Mouse (Mus musculus) olfactory bulb, adult 2 months (tissue): Measurements from ENCODE around the gene Tmem218.

Source experiments
- CTCF ChIP-seq: fragments of 200-500 bp; IDR thresholded peaks from 2 replicates; pipeline ENCODE4 v1.5.1; 2012; ENCODE audit warnings: low read depth, mild to moderate bottlenecking, low read length, moderate library complexity; ENCODE audit not compliant: insufficient read depth
- POLR2A ChIP-seq: fragments of 200-500 bp; IDR thresholded peaks from 2 replicates; pipeline ENCODE4 v1.6.1; 2012; ENCODE audit warnings: mild to moderate bottlenecking, low read depth, low read length, moderate library complexity; ENCODE audit not compliant: insufficient read depth

GRCm38 (mm10) chr9:37207929-37208411 lies at the start of gene Tmem218:
- TF ChIP-seq CTCF, result no peak
- peak; percentile 30; the same call in 1 of the 2 replicates for TF ChIP-seq POLR2A
